8 mouse cellular contexts compared by ENCODE assay signal in the genomic region with DNA sequence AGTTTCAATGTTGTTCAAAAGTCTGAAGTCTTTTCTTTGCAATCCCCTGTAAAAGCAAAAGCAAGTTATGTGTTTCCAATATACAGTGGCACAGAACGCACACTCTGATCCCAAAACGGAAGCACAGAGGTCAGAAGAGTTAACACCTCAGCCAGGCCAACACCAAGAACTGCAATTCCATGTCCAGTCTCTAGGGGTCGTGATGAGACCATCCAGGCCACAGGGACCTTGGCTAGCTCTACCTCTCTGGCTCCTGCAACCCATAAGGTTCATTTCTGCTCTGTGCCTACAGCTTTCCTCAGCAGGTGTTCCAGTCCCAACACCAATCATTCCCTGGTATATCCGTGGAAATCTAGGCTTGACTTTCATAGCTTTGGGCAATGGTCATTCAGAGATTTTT.
DNase-seq lines count a peak whose midpoint lies in the region; ATAC-seq and TF ChIP-seq lines count a peak whose summit lies in the region.

No protein-coding gene starts in this region.

- H3K27ac ChIP-seq in midbrain, embryonic 10.5 days (replicated peaks): no peak overlapping the region
- H3K27ac ChIP-seq in midbrain, embryonic 15.5 days: no peak overlapping the region
- H3K27ac ChIP-seq in lung, postnatal 0 days (ENCODE audit: low read length): no peak overlapping the region

- TF ChIP-seq CTCF in lung, postnatal 0 days (IDR thresholded peaks at IDR 0.05): peak; percentile 77

- no peak for ATAC-seq in CD4-positive, CD25-positive, alpha-beta regulatory T cell, adult 4 months
- ATAC-seq in midbrain, embryonic 15.5 days (replicated peaks): no peak
- ATAC-seq in lung, postnatal 0 days: no peak
- ATAC-seq in monocyte, adult 5-6 weeks (replicated peaks; ENCODE audit: insufficient number of reproducible peaks, low FRiP score, low TSS enrichment, poor library complexity, severe bottlenecking): no peak

- peak; percentile 1 for DNase-seq in CD4-positive, CD25-positive, alpha-beta regulatory T cell, adult 2 months (ENCODE audit: low read depth, low spot score)
- DNase-seq in midbrain, embryonic 10.5 days (ENCODE audit: low spot score): peak; percentile 44
- peak; percentile 49 for DNase-seq in cerebellum, adult 11 months
- DNase-seq in heart, postnatal 14 days: peak; percentile 47 to 70
- DNase-seq in lung, postnatal 0 days (ENCODE audit: low spot score): peak; percentile 21

- H3K4me2 ChIP-seq in midbrain, embryonic 15.5 days: no peak overlapping the region
- H3K4me2 ChIP-seq in lung, postnatal 0 days (replicated peaks; ENCODE audit: low read depth, low read length): no peak overlapping the region

- intact Hi-C loops in heart, postnatal 14 days (cut with DNase I): loop anchor here (1.0 to 5.0 kb wide), 2 partner anchors 100 to 243 kb away; a partner anchor contains a TSS

- peaks cover 5% of the 10 kb centered on the region; the same call in 1 of the 2 replicates for H3K4me1 ChIP-seq in midbrain, embryonic 10.5 days
- H3K4me1 ChIP-seq in midbrain, embryonic 15.5 days: peaks cover 16% of the 10 kb centered on the region
- no peaks in the 10 kb centered on the region for H3K4me1 ChIP-seq in lung, postnatal 0 days (ENCODE audit: insufficient read depth, low read depth, low read length)

- H3K9me3 ChIP-seq in midbrain, embryonic 10.5 days (replicated peaks): no peaks in the 10 kb centered on the region
- H3K9me3 ChIP-seq in midbrain, embryonic 15.5 days: no peaks in the 10 kb centered on the region
- no peaks in the 10 kb centered on the region for H3K9me3 ChIP-seq in lung, postnatal 0 days (ENCODE audit: low read length)

- H3K4me3 ChIP-seq in midbrain, embryonic 10.5 days: no peak overlapping the region
- H3K4me3 ChIP-seq in midbrain, embryonic 15.5 days: no peak overlapping the region
- no peak overlapping the region for H3K4me3 ChIP-seq in lung, postnatal 0 days (ENCODE audit: low read depth, low read length)

- TF ChIP-seq EP300 in lung, postnatal 0 days (IDR thresholded peaks at IDR 0.05): no peak

- H3K9ac ChIP-seq in midbrain, embryonic 15.5 days: no peak overlapping the region
- H3K9ac ChIP-seq in lung, postnatal 0 days (replicated peaks; ENCODE audit: low read depth): no peak overlapping the region

- no peaks in the 10 kb centered on the region for H3K36me3 ChIP-seq in midbrain, embryonic 10.5 days
- H3K36me3 ChIP-seq in midbrain, embryonic 15.5 days (replicated peaks): no peaks in the 10 kb centered on the region
- H3K36me3 ChIP-seq in lung, postnatal 0 days (ENCODE audit: insufficient read depth, low read length): no peaks in the 10 kb centered on the region

- no peaks in the 10 kb centered on the region for H3K27me3 ChIP-seq in midbrain, embryonic 10.5 days (ENCODE audit: low read depth, poor library complexity, severe bottlenecking)
- H3K27me3 ChIP-seq in midbrain, embryonic 15.5 days (replicated peaks): no peaks in the 10 kb centered on the region
- H3K27me3 ChIP-seq in lung, postnatal 0 days (replicated peaks; ENCODE audit: insufficient read depth, low read length): no peaks in the 10 kb centered on the region

- WGBS in midbrain, embryonic 10.5 days: 39% methylated on average over 4 of the region's 4 CpGs
- WGBS in midbrain, embryonic 15.5 days: 49% methylated on average over 4 of the region's 4 CpGs
- WGBS in lung, postnatal 0 days: 25% methylated on average over 4 of the region's 4 CpGs

Comparison
In these comparisons a context has a peak if more than half of its experiments do, and no peak if none do; other contexts are left out.
1. DNase-seq: peak in every context shown above with its lines; median percentile 58 in heart, postnatal 14 days; 49 in cerebellum, adult 11 months; 44 in midbrain, embryonic 10.5 days; 21 in lung, postnatal 0 days; 1 in CD4-positive, CD25-positive, alpha-beta regulatory T cell, adult 2 months.